Mouse (Mus musculus) embryonic facial prominence, embryonic 10.5 days (tissue): ENCODE results near the gene Cd200r3. TPM values are rescaled to one million over a fixed set of nuclear protein-coding genes. Genes with fewer than 3 reads are reported as not detected.

Experiments
- DNase-seq: peaks from one replicate; pipeline ENCODE4 v3.0.0-alpha.2; 2017; ENCODE audit warnings: low spot score
- H3K27ac ChIP-seq: fragments of 300-500 bp; sonication (generic); replicated peaks from 2 replicates; pipeline ENCODE4 v1.5.1; 2016; ENCODE audit warnings: mild to moderate bottlenecking
- H3K27me3 ChIP-seq: fragments of 300-500 bp; sonication (generic); replicated peaks from 2 replicates; pipeline ENCODE4 v1.6.1; 2016; ENCODE audit warnings: low read depth, mild to moderate bottlenecking; ENCODE audit not compliant: poor library complexity, severe bottlenecking
- H3K36me3 ChIP-seq: fragments of 300-500 bp; sonication (generic); replicated peaks from 2 replicates; pipeline ENCODE4 v1.6.1; 2016; ENCODE audit warnings: mild to moderate bottlenecking, moderate library complexity
- H3K4me1 ChIP-seq: fragments of 300-500 bp; sonication (generic); 2 replicates; pipeline ENCODE4 v1.6.1; 2016
- H3K4me3 ChIP-seq: fragments of 300-500 bp; sonication (generic); 2 replicates; pipeline ENCODE4 v1.5.1; 2016; ENCODE audit warnings: mild to moderate bottlenecking, moderate library complexity
- H3K9me3 ChIP-seq: fragments of 300-500 bp; sonication (generic); 2 replicates; pipeline ENCODE4 v1.6.1; 2016; ENCODE audit warnings: mild to moderate bottlenecking
- WGBS: fragments of 180-500 bp; shearing (Covaris S2); methylation state at CpG from one replicate; pipeline ENCODE4 v1.1.7; 2016; 5-methylcytosine and 5-hydroxymethylcytosine counted together
- polyA plus RNA-seq: library from polyadenylated mRNA; unstranded; fragments of >200 nt; fragmentation: Nextera tagmentation; extraction: Ambion mirVana; gene quantifications from 2 replicates; pipeline ENCODE4 v1.2.1, GENCODE M21; 2016

Cd200r3 gene
- polyA plus RNA-seq, 1 experiment from 2014 or later: not detected

DNA sequence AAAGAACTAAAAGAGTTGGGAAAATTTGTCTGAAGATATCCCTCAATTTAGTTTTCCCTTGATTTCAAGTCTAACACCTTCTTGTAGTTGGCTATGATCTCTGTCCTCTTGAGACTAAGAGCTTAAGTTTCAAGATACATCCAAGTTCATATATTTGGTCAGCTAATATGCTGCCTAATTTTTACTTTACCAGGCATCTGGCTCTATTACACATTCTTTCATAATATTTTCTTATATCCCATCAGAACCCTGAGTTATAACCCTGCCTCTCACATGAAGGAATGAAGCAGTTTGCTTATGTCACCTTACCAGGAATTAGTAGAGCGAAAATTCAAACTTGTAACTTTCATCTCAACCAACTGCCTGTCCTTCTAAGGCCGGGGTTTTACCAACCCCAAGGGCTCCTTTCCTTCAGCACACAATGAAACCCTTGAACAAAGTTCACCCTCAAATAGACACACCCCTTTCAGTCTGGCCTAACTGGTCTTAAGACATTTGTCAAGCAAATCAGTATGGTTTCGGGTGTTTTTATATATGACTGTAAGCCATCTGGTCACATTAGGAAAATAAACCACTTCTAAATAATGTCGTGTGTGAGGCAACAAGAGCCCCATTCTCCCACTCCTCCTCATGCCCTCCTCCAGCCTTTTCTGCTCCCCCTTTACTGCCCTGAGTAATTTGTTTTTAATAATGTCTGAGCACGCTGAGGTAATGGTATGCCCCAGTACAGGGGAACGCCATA is 33.6 kb downstream of the Cd200r3 start:
- DNase-seq: no peak
- WGBS: 46% methylated on average over 6 of the region's 6 CpGs
- no peak overlapping the region for H3K27ac ChIP-seq

DNA sequence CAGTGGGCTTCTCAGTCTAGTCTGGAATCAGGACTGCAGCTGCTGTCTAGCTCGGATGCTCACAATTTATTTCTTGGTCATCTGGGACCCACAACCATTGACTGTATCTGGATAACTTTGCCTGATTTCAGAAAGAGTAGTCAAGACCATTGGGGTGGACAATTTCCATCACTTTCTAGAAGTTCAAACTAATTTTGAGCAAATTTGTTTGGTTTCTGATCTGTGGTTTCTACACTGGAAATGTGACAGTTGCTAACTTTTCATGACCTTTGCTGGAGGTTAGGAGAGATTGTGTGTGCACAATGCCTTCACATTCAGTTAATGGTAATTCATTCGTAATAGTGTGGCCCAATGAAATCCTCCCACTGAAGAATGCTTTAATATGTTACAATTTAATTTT is 34.7 kb downstream of the Cd200r3 start:
- Histone ChIP-seq H3K4me3 (no peak overlapping the region), H3K4me1 (peaks cover 3% of the 10 kb centered on the region; the same call in 1 of the 2 replicates), H3K9me3 (0 out of 2 replicates have a peak, but pooled peaks cover 3% of the 10 kb centered on the region), H3K27ac (no peak overlapping the region), H3K36me3 (no peaks in the 10 kb centered on the region), H3K27me3 (no peaks in the 10 kb centered on the region)
- WGBS: 83% methylated on average over 2 of the region's 2 CpGs
- DNase-seq: no peak

More for the DNA sequence above, 33.6 kb downstream of the Cd200r3 start:
- Histone ChIP-seq H3K9me3 (0 out of 2 replicates have a peak, but pooled peaks cover 3% of the 10 kb centered on the region), H3K27me3 (no peaks in the 10 kb centered on the region), H3K36me3 (no peaks in the 10 kb centered on the region), H3K4me1 (peaks cover 3% of the 10 kb centered on the region; the same call in 1 of the 2 replicates), H3K4me3 (no peak overlapping the region)

DNA sequence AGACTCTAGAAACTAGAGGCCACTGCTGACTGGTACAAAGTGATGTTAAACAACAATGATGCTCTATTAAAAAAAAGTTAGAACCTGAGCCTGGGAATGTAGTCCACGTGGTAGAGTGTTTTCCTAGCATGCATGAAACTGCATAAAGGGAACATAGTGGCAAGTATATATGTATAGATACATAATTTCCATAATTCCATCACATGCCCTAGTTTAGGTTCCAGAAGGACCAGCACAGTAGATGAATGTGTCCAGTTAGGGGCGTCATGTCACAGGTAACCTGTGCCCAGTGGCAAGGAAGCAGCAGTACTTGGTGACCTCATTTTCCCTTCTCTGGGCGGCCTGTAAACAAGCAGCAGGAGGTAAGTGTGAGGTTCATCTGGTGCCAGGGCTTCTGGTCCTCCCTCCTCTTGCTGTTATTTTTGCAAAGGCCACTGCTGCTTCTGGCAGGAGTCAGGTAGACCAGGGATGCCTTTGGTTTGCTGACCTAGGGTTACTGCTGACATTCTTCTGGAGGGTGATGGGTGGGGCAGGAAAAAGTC is 35.9 kb downstream of the Cd200r3 start:
- Histone ChIP-seq H3K27me3 (no peaks in the 10 kb centered on the region), H3K4me3 (no peak overlapping the region), H3K36me3 (no peaks in the 10 kb centered on the region), H3K27ac (no peak overlapping the region), H3K4me1 (peaks cover 3% of the 10 kb centered on the region; the same call in 1 of the 2 replicates), H3K9me3 (no peaks in the 10 kb centered on the region)
- DNase-seq: no peak
- WGBS: 78% methylated on average over 3 of the region's 3 CpGs

DNA sequence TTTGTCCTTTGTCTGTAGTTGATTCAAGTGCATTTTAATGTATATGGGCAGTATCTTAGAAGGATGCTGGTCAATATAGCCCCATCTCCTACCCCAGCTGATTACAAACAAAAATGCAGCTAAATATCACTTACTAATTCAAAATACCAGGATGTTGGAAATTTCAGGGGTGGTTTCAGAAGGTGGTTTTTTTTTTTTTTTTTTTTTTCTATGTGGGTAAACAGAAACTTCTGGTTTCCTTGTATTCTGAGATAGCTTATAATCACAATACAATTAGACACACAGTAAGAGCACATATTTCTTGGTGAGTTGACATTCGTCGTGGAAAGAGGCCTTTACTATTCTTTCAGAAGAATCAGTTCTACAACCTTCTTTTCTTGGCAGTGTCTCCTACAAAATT is 39.5 kb downstream of the Cd200r3 start:
- no peak overlapping the region for H3K4me3 ChIP-seq
- H3K27me3 ChIP-seq: no peaks in the 10 kb centered on the region
- DNase-seq: no peak
- no peaks in the 10 kb centered on the region for H3K4me1 ChIP-seq
- H3K27ac ChIP-seq: no peak overlapping the region
- H3K36me3 ChIP-seq: no peaks in the 10 kb centered on the region
- H3K9me3 ChIP-seq: no peaks in the 10 kb centered on the region
- WGBS: 91% methylated on average over 2 of the region's 2 CpGs

DNA sequence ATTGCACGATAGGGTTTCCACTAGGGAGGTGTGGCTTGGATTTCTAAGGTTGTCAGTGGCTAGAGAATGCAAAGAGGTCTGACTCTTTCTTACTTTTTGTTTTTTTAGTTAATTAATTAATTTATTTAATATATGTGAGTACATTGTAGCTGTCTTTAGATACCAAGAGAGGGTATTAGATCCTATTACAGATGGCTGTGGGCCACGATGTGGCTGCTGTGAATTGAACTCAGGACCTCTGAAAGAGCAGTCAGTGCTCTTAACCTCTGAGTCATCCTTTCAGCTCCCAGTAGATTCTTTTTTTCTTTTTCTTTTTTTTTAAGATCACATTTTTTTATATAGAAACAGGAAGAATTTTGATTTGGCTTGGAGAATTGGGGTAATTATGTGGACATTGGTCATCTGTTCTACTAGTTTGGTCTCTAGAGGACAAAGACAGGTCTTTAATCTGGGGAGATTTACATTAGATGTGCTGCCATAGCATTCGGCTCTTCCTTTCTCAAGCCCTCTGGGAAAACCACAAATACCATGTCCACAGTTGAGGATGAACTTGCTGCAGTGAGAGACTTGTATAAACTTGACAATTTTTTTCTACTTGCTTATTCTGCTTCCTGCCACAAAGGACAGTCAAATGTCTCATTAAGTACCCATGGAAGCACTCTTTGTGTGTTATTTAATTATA is 40.0 kb downstream of the Cd200r3 start:
- Histone ChIP-seq H3K4me1 (no peaks in the 10 kb centered on the region), H3K9me3 (no peaks in the 10 kb centered on the region), H3K27ac (no peak overlapping the region), H3K36me3 (no peaks in the 10 kb centered on the region), H3K4me3 (no peak overlapping the region), H3K27me3 (no peaks in the 10 kb centered on the region)
- WGBS: 78% methylated on average over 3 of the region's 3 CpGs
- no peak for DNase-seq

DNA sequence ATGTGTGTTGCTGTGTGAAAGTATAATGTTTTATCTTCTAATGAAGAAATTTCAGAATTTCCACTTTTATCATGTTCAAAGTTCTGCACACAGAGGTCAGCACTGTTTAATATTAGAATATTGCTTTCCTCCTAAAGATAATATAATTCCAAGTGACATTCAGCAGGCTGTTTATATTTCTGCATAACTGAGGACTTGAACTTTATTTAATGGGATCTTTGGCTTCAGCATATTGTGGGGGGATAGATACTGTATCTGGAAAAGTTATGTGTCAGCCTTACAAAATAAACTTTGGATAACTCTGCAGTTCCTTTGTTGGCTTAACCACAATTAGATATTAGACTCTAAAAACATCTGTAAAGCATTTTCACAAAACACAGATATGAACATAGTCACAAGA is 40.6 kb downstream of the Cd200r3 start:
- H3K4me3 ChIP-seq: no peak overlapping the region
- H3K27me3 ChIP-seq: no peaks in the 10 kb centered on the region

DNA sequence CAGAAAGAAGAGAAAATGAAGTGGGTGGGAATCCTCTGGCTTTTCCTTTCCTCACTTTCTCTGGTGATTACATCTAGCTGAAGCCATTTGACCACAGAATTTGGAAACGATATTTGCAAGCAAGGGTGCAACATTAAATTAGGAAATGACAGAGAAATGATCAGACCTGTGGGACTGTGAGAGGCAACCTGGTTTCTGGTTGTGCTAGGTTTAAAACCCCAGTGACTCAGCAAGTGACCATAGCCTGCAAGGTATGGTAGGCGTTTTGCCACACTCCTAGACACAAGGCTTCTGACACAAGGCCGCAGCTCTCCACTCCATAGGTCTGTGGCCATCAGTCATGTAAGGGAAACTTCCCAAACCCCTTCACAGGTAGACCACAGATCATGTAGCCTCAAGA is 41.4 kb downstream of the Cd200r3 start:
- no peak for DNase-seq
- H3K4me3 ChIP-seq: no peak overlapping the region
- WGBS: 83% methylated on average over 3 of the region's 3 CpGs

More for the DNA sequence above, 40.6 kb downstream of the Cd200r3 start:
- DNase-seq: no peak
- Histone ChIP-seq H3K9me3 (no peaks in the 10 kb centered on the region), H3K36me3 (no peaks in the 10 kb centered on the region), H3K27ac (no peak overlapping the region), H3K4me1 (no peaks in the 10 kb centered on the region)

DNA sequence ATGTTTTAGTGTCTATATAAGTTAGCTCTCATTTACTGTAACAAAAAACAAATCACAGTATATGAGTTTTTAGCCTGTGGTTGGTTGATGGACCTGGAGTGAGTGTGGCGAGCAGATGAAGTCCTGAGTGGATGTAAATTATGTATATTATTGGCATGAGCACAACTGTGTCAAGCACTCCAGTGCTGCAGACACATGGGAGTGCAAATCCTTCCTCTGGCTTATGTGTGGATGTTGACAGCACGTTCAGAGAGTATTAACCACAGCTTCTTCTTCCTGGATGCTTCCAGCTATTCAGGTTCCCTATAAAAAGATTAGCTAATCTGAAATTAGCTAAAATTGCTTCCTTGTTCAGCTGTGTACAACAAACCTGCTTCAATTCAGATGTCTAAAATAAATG is 42.6 kb downstream of the Cd200r3 start:
- H3K27me3 ChIP-seq: no peaks in the 10 kb centered on the region
- H3K27ac ChIP-seq: no peak overlapping the region
- no peak for DNase-seq
- no peaks in the 10 kb centered on the region for H3K9me3 ChIP-seq
- no peak overlapping the region for H3K4me3 ChIP-seq
- no peaks in the 10 kb centered on the region for H3K4me1 ChIP-seq
- no peaks in the 10 kb centered on the region for H3K36me3 ChIP-seq
- 74% methylated on average over 2 of the region's 2 CpGs for WGBS

More for the DNA sequence above, 41.4 kb downstream of the Cd200r3 start:
- no peaks in the 10 kb centered on the region for H3K9me3 ChIP-seq
- no peak overlapping the region for H3K27ac ChIP-seq
- H3K36me3 ChIP-seq: no peaks in the 10 kb centered on the region
- no peaks in the 10 kb centered on the region for H3K4me1 ChIP-seq
- no peaks in the 10 kb centered on the region for H3K27me3 ChIP-seq

DNA sequence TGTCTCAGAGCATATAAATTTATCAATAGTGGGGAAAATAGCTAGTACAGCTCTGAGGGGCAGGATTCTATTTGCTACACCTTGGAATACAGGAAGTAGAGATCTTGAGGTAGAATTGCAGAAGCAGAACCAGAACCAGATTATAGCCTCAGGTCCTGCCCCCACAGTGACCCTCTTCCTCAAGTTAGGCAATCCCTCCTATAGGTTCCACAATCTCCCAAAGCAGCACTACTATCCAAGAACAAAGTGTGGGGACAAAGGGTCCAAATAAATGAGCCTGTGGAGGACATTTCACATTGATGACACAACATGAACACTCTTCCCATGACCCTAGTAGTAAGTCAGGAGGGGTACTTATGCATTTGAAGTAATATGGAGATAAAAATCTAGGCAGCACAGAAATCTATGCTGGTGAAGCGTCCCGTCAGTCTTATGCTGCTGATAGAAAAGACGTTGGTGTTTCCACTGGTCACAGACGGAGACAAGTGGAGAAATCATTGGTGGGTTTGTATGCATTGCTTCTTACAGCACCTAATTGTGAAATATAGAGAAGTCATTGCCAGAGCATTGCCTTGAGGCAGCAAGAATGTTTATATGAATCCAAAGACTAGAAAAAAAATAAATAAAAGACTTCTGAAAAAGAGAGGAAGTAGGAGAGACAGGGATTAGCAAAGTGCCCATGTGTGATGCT is 45.3 kb downstream of the Cd200r3 start:
- H3K27me3 ChIP-seq: no peaks in the 10 kb centered on the region
- no peak overlapping the region for H3K4me3 ChIP-seq
- H3K36me3 ChIP-seq: no peaks in the 10 kb centered on the region
- H3K4me1 ChIP-seq: no peaks in the 10 kb centered on the region
- H3K9me3 ChIP-seq: no peaks in the 10 kb centered on the region
- no peak for DNase-seq
- H3K27ac ChIP-seq: no peak overlapping the region
- 93% methylated on average over 4 of the region's 4 CpGs for WGBS

DNA sequence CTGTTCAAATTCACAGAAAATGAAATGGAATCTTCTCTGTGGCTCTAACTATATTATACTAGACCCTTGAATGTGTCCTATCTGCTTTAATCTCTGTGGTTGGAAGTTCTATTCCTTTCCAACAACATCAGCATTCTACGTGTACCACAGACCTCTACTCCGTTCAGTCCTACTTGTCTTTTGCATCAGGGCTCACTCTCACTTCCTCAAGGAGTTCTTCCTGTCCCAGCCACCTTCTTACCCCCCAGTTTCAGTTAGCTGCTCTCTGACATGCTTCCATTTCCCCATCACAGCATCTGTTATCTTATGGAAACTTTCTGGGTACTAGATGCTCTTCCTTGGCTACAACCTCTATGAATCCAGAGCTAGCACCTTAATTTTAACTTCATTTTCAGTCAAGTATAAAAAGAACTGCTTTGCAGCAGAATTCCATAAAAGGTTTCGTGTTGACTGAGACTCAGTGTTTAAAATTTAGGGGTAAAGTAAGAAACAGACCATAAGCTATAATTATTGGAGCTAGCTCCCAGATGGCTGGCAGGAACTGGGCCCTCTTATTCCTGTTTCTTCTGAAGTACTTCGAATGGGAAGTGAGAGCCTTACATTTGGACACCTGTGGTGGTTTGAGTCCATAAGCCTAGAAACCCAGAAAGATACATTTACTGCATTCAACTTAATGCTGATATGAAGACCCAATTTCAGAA is 50.0 kb downstream of the Cd200r3 start:
- no peak for DNase-seq
- 88% methylated on average over 4 of the region's 4 CpGs for WGBS
- no peaks in the 10 kb centered on the region for H3K36me3 ChIP-seq

DNA sequence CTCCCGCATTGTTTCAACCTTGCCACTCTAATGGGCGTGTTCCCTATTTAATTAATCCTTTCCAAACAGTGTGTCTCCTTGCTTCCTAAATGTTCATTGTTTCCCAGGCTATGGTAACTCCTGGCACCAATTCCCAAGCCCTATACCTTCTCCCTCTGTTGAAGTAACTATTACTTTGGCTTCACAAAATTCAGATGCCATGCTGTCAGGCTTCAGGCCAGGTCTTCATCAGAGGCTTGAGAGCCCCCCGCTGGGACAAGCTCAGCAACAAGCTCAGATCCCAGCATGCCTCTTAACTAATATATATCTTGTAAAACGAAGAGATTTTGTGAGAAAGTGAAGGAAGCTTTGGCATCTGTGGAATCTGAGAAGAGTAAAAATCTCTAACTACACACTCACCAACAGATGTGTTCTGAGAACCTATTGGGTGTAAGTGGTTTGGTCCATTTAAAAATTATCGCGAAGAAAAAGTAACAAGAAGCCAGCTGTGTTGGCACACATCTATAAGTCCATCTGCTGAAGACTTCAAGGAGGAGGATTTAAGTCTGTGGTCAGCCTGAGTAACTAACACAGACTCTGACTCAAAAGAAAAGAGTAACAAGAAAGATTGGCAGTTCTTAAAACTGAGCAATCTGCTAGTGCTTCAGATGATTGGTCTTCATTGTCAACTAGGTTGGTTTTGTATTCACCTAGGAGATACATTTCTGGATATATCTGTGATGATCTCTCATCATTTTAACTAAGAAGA is 50.9 kb downstream of the Cd200r3 start:
- DNase-seq: no peak
- Histone ChIP-seq H3K4me1 (no peaks in the 10 kb centered on the region), H3K27me3 (no peaks in the 10 kb centered on the region), H3K27ac (no peak overlapping the region), H3K9me3 (no peaks in the 10 kb centered on the region), H3K36me3 (no peaks in the 10 kb centered on the region), H3K4me3 (no peak overlapping the region)
- 81% methylated on average over 6 of the region's 6 CpGs for WGBS

More for the DNA sequence above, 50.0 kb downstream of the Cd200r3 start:
- Histone ChIP-seq H3K27ac (no peak overlapping the region), H3K9me3 (no peaks in the 10 kb centered on the region), H3K4me3 (no peak overlapping the region), H3K4me1 (no peaks in the 10 kb centered on the region), H3K27me3 (no peaks in the 10 kb centered on the region)
